Mouse (Mus musculus) small intestine, adult 2 months (tissue): ENCODE results near the gene Igdcc4.
A peak's percentile ranks its signal among the peaks of the same experiment; 100 is the strongest.

ENCODE experiments used
- CTCF ChIP-seq: fragments of 200-500 bp; IDR thresholded peaks from 2 replicates; pipeline ENCODE4 v1.5.1; 2012; ENCODE audit warnings: low read depth, mild to moderate bottlenecking, control low read depth, inconsistent platforms, low read length, moderate library complexity, mixed read lengths; ENCODE audit not compliant: insufficient replicate concordance, insufficient read length; ENCODE audit errors: extremely low read depth
- POLR2A ChIP-seq: fragments of 200-500 bp; IDR thresholded peaks from 2 replicates; pipeline ENCODE4 v1.6.1; 2012; ENCODE audit warnings: low read depth, mild to moderate bottlenecking, control low read depth, inconsistent platforms, low read length, moderate library complexity

DNA sequence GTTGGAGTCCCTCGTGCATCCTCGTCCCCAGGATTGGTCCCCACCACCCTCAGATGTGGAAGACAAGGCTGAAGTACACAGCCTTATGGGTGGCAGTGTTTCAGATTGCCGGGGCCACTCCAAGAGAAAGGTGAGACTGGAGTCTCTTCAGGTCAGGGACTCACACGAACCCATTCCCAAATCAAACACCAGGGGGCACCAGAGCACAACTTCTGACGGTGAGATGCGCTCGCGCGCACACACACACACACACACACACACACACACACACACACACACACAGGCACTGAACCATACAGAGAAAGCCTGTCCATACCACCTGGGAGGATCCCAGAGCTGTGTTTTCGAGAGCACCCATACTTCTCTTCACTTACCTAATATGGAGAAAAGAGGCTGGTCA lies 32.5 kb downstream of the Igdcc4 start:
- TF ChIP-seq POLR2A (no peak), CTCF (peak; percentile 79)
